Comparison of ENCODE assay signal across 8 mouse cellular contexts in the genomic region with DNA sequence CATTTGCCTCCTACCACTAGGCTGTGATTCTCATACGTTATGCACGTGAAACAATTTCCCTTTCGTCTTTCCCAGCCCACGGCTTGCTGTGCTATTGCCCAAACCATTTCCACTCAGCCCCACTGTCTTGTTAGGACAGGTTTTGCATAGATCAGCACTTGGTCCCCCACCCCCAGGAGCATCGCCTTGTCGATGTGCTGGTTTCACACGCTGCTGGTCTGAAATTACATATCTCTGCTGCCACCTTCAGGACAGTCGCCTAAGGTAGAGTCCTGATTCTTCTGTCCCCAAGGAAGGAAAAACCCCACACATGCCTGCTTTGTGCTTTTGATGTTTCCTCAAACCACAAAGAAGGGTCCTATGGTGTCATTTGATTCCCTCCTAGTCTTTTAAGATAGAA.
DNase-seq lines count a peak whose midpoint lies in the region; ATAC-seq and TF ChIP-seq lines count a peak whose summit lies in the region.

No protein-coding gene starts in this region.

- intact Hi-C loops in heart, adult 2 months (cut with DNase I): no loop called here

- peak; percentile 64 for TF ChIP-seq CTCF in heart, adult 2 months (IDR thresholded peaks at IDR 0.05)
- TF ChIP-seq CTCF in MEL (IDR thresholded peaks at IDR 0.05 in 2 of 3, conservative IDR thresholded peaks at IDR 0.05 in 1 of 3; ENCODE audit: control insufficient read depth in 1 of 3, insufficient read depth in 1 of 3, low read depth in 2 of 3, low read length in 3 of 3, poor library complexity in 1 of 3, severe bottlenecking in 1 of 3): peak; percentile 39 to 78 (median 62)

- no peak overlapping the region for H3K27ac ChIP-seq in heart, adult 2 months
- peak overlapping the region; percentile 91 for H3K27ac ChIP-seq in MEL (ENCODE audit: control insufficient read depth, low read depth, low read length)
- no peak overlapping the region for H3K27ac ChIP-seq in midbrain, embryonic 14.5 days (replicated peaks; ENCODE audit: low read depth, low read length)

- DNase-seq in heart, adult 2 months: peak in 1 of 2 experiments; percentile 33
- DNase-seq in heart, adult 11 months: no peak
- DNase-seq in MEL (ENCODE audit: low read depth, low spot score): peak; percentile 83
- peak; percentile 89 to 90 for DNase-seq in cerebellum, postnatal 10 days
- peak; percentile 63 for DNase-seq in heart, postnatal 4 days
- DNase-seq in left cerebral cortex, adult 11 months (ENCODE audit: low spot score): peak; percentile 32
- DNase-seq in midbrain, embryonic 14.5 days: peak; percentile 89
- peak; percentile 49 for DNase-seq in thymus, postnatal 4 days

- no peaks in the 10 kb centered on the region for H3K9me3 ChIP-seq in MEL (replicated peaks; ENCODE audit: insufficient read depth, low read length)
- H3K9me3 ChIP-seq in midbrain, embryonic 14.5 days (ENCODE audit: control insufficient read depth, low read length): no peaks in the 10 kb centered on the region

- H3K4me3 ChIP-seq in heart, adult 2 months: no peak overlapping the region
- no peak overlapping the region for H3K4me3 ChIP-seq in MEL (ENCODE audit: control insufficient read depth in 1 of 2, insufficient read depth in 1 of 2, low read depth in 2 of 2, low read length in 2 of 2)
- H3K4me3 ChIP-seq in midbrain, embryonic 14.5 days (replicated peaks; ENCODE audit: low read depth, low read length): no peak overlapping the region

- no peaks in the 10 kb centered on the region for H3K79me2 ChIP-seq in heart, adult 2 months (replicated peaks; ENCODE audit: control insufficient read depth, insufficient read depth, low read length)
- no peaks in the 10 kb centered on the region for H3K79me2 ChIP-seq in MEL (ENCODE audit: control insufficient read depth, insufficient read depth, low read length, poor library complexity)

- no peak for TF ChIP-seq POLR2A in heart, adult 2 months (IDR thresholded peaks at IDR 0.05; ENCODE audit: insufficient read depth, low read depth, low read length)
- no peak for TF ChIP-seq POLR2A in MEL (IDR thresholded peaks at IDR 0.05; ENCODE audit: control insufficient read depth in 1 of 2, insufficient read depth in 1 of 2, low read depth in 1 of 2, low read length in 2 of 2, poor library complexity in 1 of 2)

- 33% methylated on average over 8 of the region's 8 CpGs for WGBS in heart, adult 2 months
- WGBS in midbrain, embryonic 14.5 days: 32% methylated on average over 8 of the region's 8 CpGs

- H3K36me3 ChIP-seq in heart, adult 2 months (ENCODE audit: control insufficient read depth, insufficient read depth, low read length): no peaks in the 10 kb centered on the region
- H3K36me3 ChIP-seq in MEL (ENCODE audit: control insufficient read depth in 1 of 2, insufficient read depth in 2 of 2, low read length in 2 of 2): peaks cover 0 to 54% of the 10 kb centered on the region in 2 experiments; a peak in 2 of 4 replicates
- H3K36me3 ChIP-seq in midbrain, embryonic 14.5 days (ENCODE audit: control insufficient read depth, insufficient read depth, low read length): no peaks in the 10 kb centered on the region

- H3K27me3 ChIP-seq in heart, adult 2 months (ENCODE audit: control insufficient read depth, insufficient read depth, low read length): no peaks in the 10 kb centered on the region
- no peaks in the 10 kb centered on the region for H3K27me3 ChIP-seq in MEL (ENCODE audit: control insufficient read depth in 1 of 2, insufficient read depth in 2 of 2, low read length in 2 of 2)
- H3K27me3 ChIP-seq in midbrain, embryonic 14.5 days (ENCODE audit: control insufficient read depth, insufficient read depth, low read length): no peaks in the 10 kb centered on the region

- H3K4me2 ChIP-seq in midbrain, embryonic 14.5 days (ENCODE audit: low read length): no peak overlapping the region

- ATAC-seq in midbrain, embryonic 14.5 days (ENCODE audit: low FRiP score, low TSS enrichment): no peak

- no peaks in the 10 kb centered on the region for H3K4me1 ChIP-seq in heart, adult 2 months (ENCODE audit: control insufficient read depth, insufficient read depth, low read length)
- H3K4me1 ChIP-seq in MEL (ENCODE audit: control insufficient read depth in 1 of 2, insufficient read depth in 2 of 2, low read length in 2 of 2): peaks cover 10 to 62% of the 10 kb centered on the region in 2 experiments
- H3K4me1 ChIP-seq in midbrain, embryonic 14.5 days (ENCODE audit: control insufficient read depth, insufficient read depth, low read length): no peaks in the 10 kb centered on the region

- no peak for TF ChIP-seq EP300 in heart, adult 2 months (IDR thresholded peaks at IDR 0.05; ENCODE audit: insufficient read depth, low read depth, low read length)
- peak; percentile 17 to 43; a peak in 2 of 4 replicates for TF ChIP-seq EP300 in MEL (IDR thresholded peaks at IDR 0.05; ENCODE audit: low read depth in 1 of 2, low read length in 2 of 2)

- H3K9ac ChIP-seq in heart, adult 2 months (ENCODE audit: low read depth, low read length): no peak overlapping the region
- no peak overlapping the region for H3K9ac ChIP-seq in MEL (ENCODE audit: control insufficient read depth, low read depth, low read length, poor library complexity, severe bottlenecking)
- no peak overlapping the region for H3K9ac ChIP-seq in midbrain, embryonic 14.5 days (replicated peaks; ENCODE audit: low read length)

- TF ChIP-seq RAD21 in MEL (IDR thresholded peaks at IDR 0.05; ENCODE audit: low read depth, low read length): peak; percentile 78

TF ChIP-seq in MEL, 35 proteins besides CTCF, POLR2A, EP300 and RAD21:
- TF ChIP-seq MXI1 (IDR thresholded peaks at IDR 0.05; ENCODE audit: low read depth, low read length) (no peak), HCFC1 (IDR thresholded peaks at IDR 0.05; ENCODE audit: low read depth, low read length) (no peak), MEF2A (IDR thresholded peaks at IDR 0.05; ENCODE audit: extremely low read depth, insufficient replicate concordance, low read depth, low read length, poor library complexity, severe bottlenecking) (no peak), SMC3 (IDR thresholded peaks at IDR 0.05; ENCODE audit: low read depth, low read length) (no peak; the same call in 1 of the 2 replicates), NRF1 (IDR thresholded peaks at IDR 0.05; ENCODE audit: insufficient read depth, low read depth, low read length, poor library complexity, severe bottlenecking) (no peak), GABPA (IDR thresholded peaks at IDR 0.05; ENCODE audit: low read depth, low read length) (no peak), KAT2A (conservative IDR thresholded peaks at IDR 0.05; ENCODE audit: low read depth, low read length) (no peak), GATA1 (IDR thresholded peaks at IDR 0.05; ENCODE audit: low read depth, low read length) (no peak), MYC (IDR thresholded peaks at IDR 0.05; ENCODE audit: low read depth, low read length) (peak; percentile 64; the same call in 1 of the 2 replicates), USF2 (IDR thresholded peaks at IDR 0.05; ENCODE audit: borderline replicate concordance in 1 of 2, insufficient read depth in 1 of 2, low read depth in 1 of 2, low read length in 2 of 2) (no peak), MAX (IDR thresholded peaks at IDR 0.05; ENCODE audit: low read length) (peak; percentile 77; the same call in 1 of the 2 replicates), SIN3A (IDR thresholded peaks at IDR 0.05; ENCODE audit: low read length) (peak; percentile 52), ZC3H11A (IDR thresholded peaks at IDR 0.05; ENCODE audit: low read depth, low read length) (no peak), E2F4 (IDR thresholded peaks at IDR 0.05; ENCODE audit: borderline replicate concordance, low read depth, low read length) (no peak), MAZ (IDR thresholded peaks at IDR 0.05; ENCODE audit: low read depth, low read length) (peak; percentile 64; the same call in 1 of the 2 replicates), ZNF384 (IDR thresholded peaks at IDR 0.05; ENCODE audit: low read depth, low read length) (peak; percentile 31; the same call in 1 of the 2 replicates), ZMIZ1 (IDR thresholded peaks at IDR 0.05; ENCODE audit: low read depth, low read length) (no peak), ZKSCAN1 (IDR thresholded peaks at IDR 0.05; ENCODE audit: low read depth, low read length) (no peak), MAFK (IDR thresholded peaks at IDR 0.05; ENCODE audit: borderline replicate concordance, low read depth, low read length) (no peak), BHLHE40 (IDR thresholded peaks at IDR 0.05; ENCODE audit: borderline replicate concordance, low read depth, low read length) (peak; percentile 24; the same call in 1 of the 2 replicates), CHD1 (IDR thresholded peaks at IDR 0.05; ENCODE audit: low read depth, low read length) (no peak), TCF12 (IDR thresholded peaks at IDR 0.05; ENCODE audit: low read depth, low read length) (peak; percentile 25; the same call in 1 of the 2 replicates), USF1 (IDR thresholded peaks at IDR 0.05; ENCODE audit: low read depth, low read length) (no peak), JUND (IDR thresholded peaks at IDR 0.05; ENCODE audit: low read depth, low read length) (no peak), ETS1 (IDR thresholded peaks at IDR 0.05; ENCODE audit: low read depth, low read length) (peak; percentile 60; the same call in 1 of the 2 replicates), NELFE (IDR thresholded peaks at IDR 0.05; ENCODE audit: low read depth, low read length) (no peak), POLR2AphosphoS5 (IDR thresholded peaks at IDR 0.05; ENCODE audit: borderline replicate concordance, low read depth, low read length) (no peak), CHD2 (IDR thresholded peaks at IDR 0.05; ENCODE audit: low read length) (no peak), POLR2AphosphoS2 (IDR thresholded peaks at IDR 0.05; ENCODE audit: low read length) (no peak), TAL1 (IDR thresholded peaks at IDR 0.05; ENCODE audit: low read length) (peak; percentile 42; the same call in 1 of the 2 replicates), TBP (IDR thresholded peaks at IDR 0.05; ENCODE audit: low read depth, low read length) (no peak), ELF1 (IDR thresholded peaks at IDR 0.05; ENCODE audit: low read depth, low read length) (0 out of 2 replicates have a peak, but pooled peaks have one; percentile 14), UBTF (IDR thresholded peaks at IDR 0.05; ENCODE audit: borderline replicate concordance, insufficient read depth, low read depth, low read length) (no peak), RCOR1 (IDR thresholded peaks at IDR 0.05; ENCODE audit: low read depth, low read length) (no peak), MYB (IDR thresholded peaks at IDR 0.05; ENCODE audit: low read depth, low read length) (0 out of 2 replicates have a peak, but pooled peaks have one; percentile 17)
